Mouse (Mus musculus) spleen, adult 2 months (tissue): ENCODE data around the gene Il25.

Experiments
- CTCF ChIP-seq: fragments of 200-500 bp; IDR thresholded peaks from 2 replicates; pipeline ENCODE4 v1.5.1; 2011; ENCODE audit warnings: mild to moderate bottlenecking, inconsistent platforms; ENCODE audit not compliant: insufficient read depth, insufficient read length, insufficient replicate concordance; ENCODE audit errors: extremely low read depth
- POLR2A ChIP-seq: fragments of 200-500 bp; IDR thresholded peaks from 2 replicates; pipeline ENCODE4 v1.6.1; 2011; ENCODE audit warnings: low read depth, low read length, inconsistent platforms

GRCm38 (mm10) chr14:54935904-54936830 is 3.7 kb downstream of the Il25 start, which contains the start of gene Cmtm5:
- TF ChIP-seq CTCF = no peak
- no peak for TF ChIP-seq POLR2A
